Mouse (Mus musculus) lung, embryonic 15.5 days (tissue): Measurements from ENCODE around the gene Plekha5. TPM values are rescaled to one million over a fixed set of nuclear protein-coding genes. Genes with fewer than 3 reads are reported as not detected.
"Not testable (repeated sequence)": the region's sequence is repeated elsewhere in the genome, so short reads cannot be mapped to it uniquely, and the experiment has no call there.

ENCODE experiments used
- ATAC-seq: fragments of 200-750 bp; cut with Nextera tagmentation; 2 replicates; pipeline ENCODE4 v1.8.0; 2017; ENCODE audit warnings: moderate number of reproducible peaks, borderline replicate concordance; ENCODE audit not compliant: low FRiP score, low TSS enrichment; ENCODE audit errors: extremely low read depth
- H3K27ac ChIP-seq: fragments of 300-500 bp; sonication (generic); 2 replicates; pipeline ENCODE4 v1.5.1; 2015; ENCODE audit warnings: moderate library complexity, mild to moderate bottlenecking, inconsistent platforms
- H3K27me3 ChIP-seq: fragments of 300-500 bp; sonication (generic); 2 replicates; pipeline ENCODE4 v1.6.1; 2015; ENCODE audit warnings: inconsistent platforms
- H3K36me3 ChIP-seq: fragments of 300-500 bp; sonication (generic); 2 replicates; pipeline ENCODE4 v1.6.1; 2015; ENCODE audit warnings: inconsistent platforms
- H3K4me1 ChIP-seq: fragments of 300-500 bp; sonication (generic); 2 replicates; pipeline ENCODE4 v1.6.1; 2015; ENCODE audit warnings: inconsistent platforms
- H3K4me2 ChIP-seq: fragments of 300-500 bp; sonication (generic); 2 replicates; pipeline ENCODE4 v1.6.1; 2015; ENCODE audit warnings: inconsistent platforms, mild to moderate bottlenecking, moderate library complexity
- H3K4me3 ChIP-seq: fragments of 300-500 bp; sonication (generic); 2 replicates; pipeline ENCODE4 v1.5.1; 2015; ENCODE audit warnings: mild to moderate bottlenecking, inconsistent platforms
- H3K9ac ChIP-seq: fragments of 300-500 bp; sonication (generic); 2 replicates; pipeline ENCODE4 v1.6.1; 2015; ENCODE audit warnings: inconsistent platforms
- H3K9me3 ChIP-seq: fragments of 300-500 bp; sonication (generic); 2 replicates; pipeline ENCODE4 v1.6.1; 2016; ENCODE audit warnings: inconsistent platforms
- WGBS: fragments of 180-500 bp; shearing (Covaris S2); methylation state at CpG from one replicate; pipeline ENCODE4 v1.1.7; 2015; 5-methylcytosine and 5-hydroxymethylcytosine counted together
- polyA plus RNA-seq: library from polyadenylated mRNA; unstranded; fragments of >200 nt; fragmentation: Nextera tagmentation; extraction: Ambion mirVana; gene quantifications from 2 replicates; pipeline ENCODE4 v1.2.1, GENCODE M21; 2015

Gene Plekha5
- polyA plus RNA-seq, 1 experiment from 2014 or later, result 36.6 TPM

DNA sequence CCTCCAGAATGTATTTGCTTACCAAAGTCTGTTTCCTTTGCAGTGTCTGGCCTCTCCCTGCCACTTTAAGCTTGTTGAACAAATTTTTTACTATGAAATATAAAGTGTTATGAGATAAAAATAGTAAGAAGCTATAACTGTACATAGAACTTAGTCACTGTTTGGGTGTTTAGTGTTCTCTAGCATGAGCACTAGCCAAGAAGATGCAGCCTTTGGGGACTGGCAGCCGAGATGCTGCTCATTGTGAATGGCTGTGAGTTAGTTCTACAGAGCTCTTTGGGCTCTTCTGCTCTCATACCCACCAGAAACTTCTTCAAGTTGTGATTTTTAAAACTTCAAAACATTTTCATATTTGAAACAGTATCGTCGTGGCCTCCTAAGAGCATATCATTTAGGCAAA is 74.2 kb downstream of the Plekha5 start:
- H3K4me2 ChIP-seq, result no peak overlapping the region
- H3K4me1 ChIP-seq, result peaks cover 24% of the 10 kb centered on the region
- H3K36me3 ChIP-seq, result no peaks in the 10 kb centered on the region
- H3K4me3 ChIP-seq, result no peak overlapping the region
- WGBS, result 46% methylated on average over 3 of the region's 3 CpGs
- peak overlapping the region; percentile 67 for H3K27ac ChIP-seq
- ATAC-seq, result peak; percentile 41; the same call in 1 of the 2 replicates
- H3K27me3 ChIP-seq, result no peaks in the 10 kb centered on the region
- H3K9ac ChIP-seq, result no peak overlapping the region
- no peaks in the 10 kb centered on the region for H3K9me3 ChIP-seq

DNA sequence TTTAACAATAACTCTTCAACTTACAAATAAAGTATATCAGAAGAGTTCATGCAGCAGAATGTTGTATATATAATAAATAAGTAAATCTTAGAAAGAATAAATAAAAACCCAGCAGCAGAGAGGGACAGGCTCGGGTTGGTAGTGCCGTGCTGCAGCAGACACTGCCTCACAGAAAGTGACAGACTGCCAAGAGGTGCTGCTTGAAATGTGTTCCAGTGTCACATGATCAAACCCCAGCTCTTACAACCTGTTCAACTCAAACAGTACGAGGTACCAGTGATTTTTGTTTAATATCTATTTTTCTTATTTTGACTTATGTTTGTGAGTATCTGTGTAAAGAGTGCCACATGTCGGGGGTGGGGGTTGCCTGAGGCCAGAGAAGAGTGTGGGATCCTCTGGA is 75.1 kb downstream of the Plekha5 start:
- Histone ChIP-seq H3K9ac (no peak overlapping the region), H3K36me3 (no peaks in the 10 kb centered on the region), H3K27me3 (no peaks in the 10 kb centered on the region), H3K4me3 (no peak overlapping the region), H3K4me2 (no peak overlapping the region), H3K27ac (no peak overlapping the region), H3K4me1 (peaks cover 24% of the 10 kb centered on the region), H3K9me3 (no peaks in the 10 kb centered on the region)
- 43% methylated on average over 4 of the region's 4 CpGs for WGBS
- ATAC-seq, result no peak

DNA sequence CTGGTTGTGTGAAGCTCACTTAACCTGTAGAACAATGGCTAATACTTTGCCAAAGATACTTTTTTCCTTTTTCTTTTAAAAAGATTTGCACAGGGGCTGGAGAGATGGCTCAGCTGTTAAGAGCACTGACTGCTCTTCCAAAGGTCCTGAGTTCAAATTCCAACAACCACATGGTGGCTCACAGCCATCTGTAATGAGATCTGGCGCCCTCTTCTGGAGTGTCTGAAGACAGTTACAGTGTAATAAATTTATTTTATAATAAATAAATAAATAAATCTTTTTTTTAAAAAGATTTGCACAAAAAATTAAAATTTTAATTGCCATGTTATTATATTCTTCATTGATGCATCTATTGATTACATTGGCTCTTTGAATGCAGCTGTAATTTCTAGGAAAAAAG is 77.0 kb downstream of the Plekha5 start:
- H3K9me3 ChIP-seq, ATAC-seq: not testable (repeated sequence)
- WGBS, result 66% methylated on average over 1 of the region's 1 CpGs

DNA sequence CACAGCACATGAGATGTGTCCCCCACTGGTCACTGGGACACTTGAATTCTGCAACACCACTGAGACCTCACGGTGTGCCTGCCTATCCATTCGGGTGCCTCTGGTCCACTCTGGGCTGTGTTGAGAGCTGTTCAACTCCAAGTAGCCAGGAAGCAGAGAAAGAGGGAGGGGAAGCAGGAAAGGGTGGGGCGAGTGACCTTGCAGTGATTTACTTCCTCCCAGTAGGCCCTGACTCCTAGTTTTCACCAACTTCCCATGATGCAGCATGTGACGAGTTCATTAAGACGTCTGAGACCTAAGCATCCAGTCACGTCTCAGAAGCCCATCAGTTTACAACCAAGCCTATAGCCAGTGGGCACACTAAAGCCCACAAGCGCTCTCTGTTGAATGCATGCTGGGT is 78.0 kb downstream of the Plekha5 start:
- Histone ChIP-seq H3K36me3 (no peaks in the 10 kb centered on the region), H3K9me3 (no peaks in the 10 kb centered on the region), H3K4me2 (no peak overlapping the region), H3K27ac (no peak overlapping the region), H3K4me3 (no peak overlapping the region), H3K27me3 (no peaks in the 10 kb centered on the region), H3K4me1 (peaks cover 30% of the 10 kb centered on the region), H3K9ac (no peak overlapping the region)
- WGBS, result 77% methylated on average over 7 of the region's 7 CpGs
- no peak for ATAC-seq

More for the DNA sequence above, 77.0 kb downstream of the Plekha5 start:
- not testable (repeated sequence) for H3K36me3 ChIP-seq, H3K4me3 ChIP-seq, H3K27ac ChIP-seq, H3K4me2 ChIP-seq, H3K9ac ChIP-seq, H3K27me3 ChIP-seq
- peaks cover 27% of the 10 kb centered on the region for H3K4me1 ChIP-seq

DNA sequence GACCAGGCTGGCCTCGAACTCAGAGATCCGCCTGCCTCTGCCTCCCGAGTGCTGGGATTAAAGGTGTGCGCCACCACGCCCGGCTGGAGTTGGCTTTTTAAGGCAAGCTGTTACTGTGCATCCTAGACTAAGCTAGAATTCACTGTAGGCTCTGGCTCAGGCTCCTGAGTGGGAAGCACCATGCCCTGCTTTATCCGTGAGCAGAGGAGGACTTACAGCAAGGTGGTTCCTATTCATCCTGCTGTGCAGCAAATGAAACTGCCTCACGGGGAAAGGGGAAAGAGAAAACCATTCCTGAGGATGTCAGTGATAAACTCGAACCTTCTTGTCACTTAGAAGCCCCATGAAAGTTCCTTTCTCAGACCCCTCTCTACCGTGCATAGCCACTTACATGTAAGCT is 80.9 kb downstream of the Plekha5 start:
- H3K27me3 ChIP-seq, result no peaks in the 10 kb centered on the region
- ATAC-seq, result no peak
- no peaks in the 10 kb centered on the region for H3K9me3 ChIP-seq
- WGBS, result 83% methylated on average over 10 of the region's 10 CpGs
- no peaks in the 10 kb centered on the region for H3K36me3 ChIP-seq
- peaks cover 21% of the 10 kb centered on the region; the same call in 1 of the 2 replicates for H3K4me1 ChIP-seq
- H3K9ac ChIP-seq, result no peak overlapping the region
- no peak overlapping the region for H3K27ac ChIP-seq
- no peak overlapping the region for H3K4me3 ChIP-seq
- H3K4me2 ChIP-seq, result no peak overlapping the region

DNA sequence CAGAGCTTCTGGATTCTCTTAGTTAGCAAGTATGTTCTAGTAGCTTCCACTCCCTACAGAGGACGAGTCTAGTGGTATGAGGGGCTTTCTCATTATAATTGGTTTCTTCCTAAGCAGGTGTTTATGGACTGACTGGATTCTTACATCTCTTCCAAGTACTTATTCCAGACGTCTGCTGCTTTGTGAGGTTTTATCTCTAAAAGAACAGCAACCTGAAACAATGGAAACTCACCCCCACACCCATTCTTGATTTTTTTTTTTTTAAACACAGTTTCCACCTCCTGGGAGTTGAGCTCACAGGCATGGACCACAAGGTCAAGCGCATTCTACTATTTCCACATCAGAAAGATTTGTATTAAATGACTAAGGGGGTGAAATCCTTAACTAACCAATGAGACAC is 83.8 kb downstream of the Plekha5 start:
- Histone ChIP-seq H3K27me3 (no peaks in the 10 kb centered on the region), H3K9me3 (no peaks in the 10 kb centered on the region), H3K9ac (no peak overlapping the region), H3K27ac (no peak overlapping the region), H3K4me2 (no peak overlapping the region), H3K4me3 (no peak overlapping the region), H3K4me1 (peaks cover 21% of the 10 kb centered on the region; the same call in 1 of the 2 replicates), H3K36me3 (no peaks in the 10 kb centered on the region)
- 54% methylated on average over 3 of the region's 3 CpGs for WGBS
- ATAC-seq, result no peak

DNA sequence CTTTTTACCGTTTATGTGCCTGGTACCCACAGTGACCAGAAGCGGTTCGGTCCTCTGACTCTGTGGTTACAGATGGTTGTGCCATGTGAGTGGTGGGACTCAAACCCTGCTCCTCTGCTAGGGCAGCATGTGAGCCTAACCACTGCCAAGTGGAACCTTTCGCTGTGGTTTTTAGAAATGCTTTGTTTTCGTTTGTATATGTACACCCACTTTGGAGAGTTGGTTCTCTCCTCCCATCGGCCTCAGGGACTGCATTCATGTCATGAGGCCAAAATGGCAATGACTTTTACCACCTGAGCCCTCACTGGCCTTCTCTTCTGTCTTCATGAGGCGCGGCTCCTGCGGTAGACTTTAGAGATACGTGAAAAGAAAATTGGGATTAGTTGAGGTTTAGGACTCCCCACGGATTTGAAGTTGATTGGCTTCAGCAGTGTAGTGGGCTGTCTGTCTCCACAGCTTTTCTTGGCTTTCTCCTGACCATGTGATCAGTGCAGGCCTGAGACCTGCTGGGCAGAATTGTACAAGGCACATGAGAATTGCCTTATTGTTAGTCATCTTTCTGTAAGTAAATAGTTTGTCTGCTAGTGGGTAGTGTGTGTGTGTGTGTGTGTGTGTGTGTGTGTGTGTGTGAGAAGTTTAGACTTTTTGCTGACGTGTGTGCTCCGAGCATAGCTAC is 84.8 kb downstream of the Plekha5 start:
- no peak for ATAC-seq
- no peak overlapping the region for H3K4me3 ChIP-seq
- no peaks in the 10 kb centered on the region for H3K9me3 ChIP-seq
- no peaks in the 10 kb centered on the region for H3K27me3 ChIP-seq
- H3K4me1 ChIP-seq, result peaks cover 21% of the 10 kb centered on the region; the same call in 1 of the 2 replicates
- no peak overlapping the region; the same call in 1 of the 2 replicates for H3K27ac ChIP-seq
- no peaks in the 10 kb centered on the region for H3K36me3 ChIP-seq
- no peak overlapping the region for H3K4me2 ChIP-seq
- 78% methylated on average over 13 of the region's 13 CpGs for WGBS
- H3K9ac ChIP-seq, result no peak overlapping the region

DNA sequence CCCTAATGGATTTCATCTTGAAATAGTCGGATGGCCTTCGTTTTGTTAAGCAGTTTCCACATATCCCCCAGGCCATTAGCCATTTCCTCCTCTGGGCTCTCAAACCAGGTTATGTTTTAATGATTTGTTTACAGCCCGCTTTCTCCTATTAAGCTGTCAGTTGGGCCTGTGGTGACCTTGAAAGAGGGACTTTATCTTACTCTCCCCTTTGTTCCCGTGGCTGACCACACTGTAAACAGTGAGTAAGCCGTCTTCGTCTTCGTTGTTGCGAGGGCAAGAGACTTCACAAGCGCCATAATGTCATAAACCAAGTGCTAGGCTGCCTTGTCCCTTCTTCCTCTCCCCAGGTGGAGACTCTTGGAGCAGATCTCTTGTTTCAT is 85.3 kb downstream of the Plekha5 start:
- Histone ChIP-seq H3K4me2 (no peak overlapping the region), H3K9ac (no peak overlapping the region), H3K4me3 (no peak overlapping the region), H3K9me3 (no peaks in the 10 kb centered on the region), H3K4me1 (peaks cover 21% of the 10 kb centered on the region; the same call in 1 of the 2 replicates), H3K27ac (0 out of 2 replicates have a peak overlapping the region, but pooled peaks have one; percentile 10), H3K27me3 (no peaks in the 10 kb centered on the region), H3K36me3 (no peaks in the 10 kb centered on the region)
- no peak; the same call in 1 of the 2 replicates for ATAC-seq
- WGBS, result 41% methylated on average over 9 of the region's 9 CpGs

DNA sequence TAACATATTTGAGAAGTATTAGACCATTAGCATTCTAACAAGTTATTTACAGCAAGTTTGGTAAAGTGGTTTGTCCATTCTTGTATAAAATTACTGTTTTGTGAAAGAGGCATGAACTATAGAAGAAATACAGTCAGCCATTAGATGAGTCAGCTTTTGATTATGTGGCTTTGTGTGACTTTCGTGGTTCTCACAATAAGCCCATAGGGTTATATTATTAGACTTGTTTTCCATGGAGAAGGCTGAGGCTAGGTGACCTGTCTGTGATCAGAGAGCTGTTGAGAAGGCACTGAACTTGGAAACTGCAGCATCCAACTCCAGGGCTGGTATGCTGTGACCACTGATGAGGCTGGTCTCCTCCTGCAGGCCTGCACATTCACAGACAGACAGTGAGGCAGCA is 88.2 kb downstream of the Plekha5 start:
- no peaks in the 10 kb centered on the region for H3K9me3 ChIP-seq
- ATAC-seq, result no peak
- H3K4me1 ChIP-seq, result peaks cover 23% of the 10 kb centered on the region; the same call in 1 of the 2 replicates
- H3K4me2 ChIP-seq, result no peak overlapping the region
- H3K36me3 ChIP-seq, result no peaks in the 10 kb centered on the region
- H3K27me3 ChIP-seq, result no peaks in the 10 kb centered on the region
- no peak overlapping the region for H3K27ac ChIP-seq
- no peak overlapping the region for H3K4me3 ChIP-seq
- 87% methylated on average over 1 of the region's 1 CpGs for WGBS
- H3K9ac ChIP-seq, result no peak overlapping the region

DNA sequence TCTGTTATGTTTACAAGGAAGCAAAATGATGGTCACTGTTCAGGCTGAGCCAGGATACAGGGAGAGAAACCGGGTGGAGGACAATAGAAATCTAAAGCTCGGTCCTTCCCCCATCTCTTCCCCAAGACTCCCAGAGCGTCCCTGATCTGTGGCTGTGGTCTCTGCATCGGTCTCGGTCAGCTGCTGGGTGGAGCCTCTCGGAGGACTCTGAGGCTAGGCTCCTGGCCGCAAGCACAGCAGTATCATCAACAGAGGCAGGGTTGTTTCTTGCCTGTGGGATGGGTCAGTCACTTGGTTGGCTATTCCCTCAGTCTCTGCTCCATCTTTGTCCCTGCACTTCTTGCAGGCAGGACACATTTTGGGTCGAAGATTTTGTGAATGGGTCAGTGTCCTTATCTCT is 88.6 kb downstream of the Plekha5 start:
- no peaks in the 10 kb centered on the region for H3K36me3 ChIP-seq
- 0 out of 2 replicates have a peak, but pooled peaks have one; percentile 9 for ATAC-seq
- no peak overlapping the region for H3K4me3 ChIP-seq
- 59% methylated on average over 8 of the region's 8 CpGs for WGBS
- peaks cover 23% of the 10 kb centered on the region; the same call in 1 of the 2 replicates for H3K4me1 ChIP-seq
- no peaks in the 10 kb centered on the region for H3K9me3 ChIP-seq
- no peak overlapping the region for H3K4me2 ChIP-seq
- H3K9ac ChIP-seq, result no peak overlapping the region
- H3K27ac ChIP-seq, result no peak overlapping the region
- H3K27me3 ChIP-seq, result no peaks in the 10 kb centered on the region

DNA sequence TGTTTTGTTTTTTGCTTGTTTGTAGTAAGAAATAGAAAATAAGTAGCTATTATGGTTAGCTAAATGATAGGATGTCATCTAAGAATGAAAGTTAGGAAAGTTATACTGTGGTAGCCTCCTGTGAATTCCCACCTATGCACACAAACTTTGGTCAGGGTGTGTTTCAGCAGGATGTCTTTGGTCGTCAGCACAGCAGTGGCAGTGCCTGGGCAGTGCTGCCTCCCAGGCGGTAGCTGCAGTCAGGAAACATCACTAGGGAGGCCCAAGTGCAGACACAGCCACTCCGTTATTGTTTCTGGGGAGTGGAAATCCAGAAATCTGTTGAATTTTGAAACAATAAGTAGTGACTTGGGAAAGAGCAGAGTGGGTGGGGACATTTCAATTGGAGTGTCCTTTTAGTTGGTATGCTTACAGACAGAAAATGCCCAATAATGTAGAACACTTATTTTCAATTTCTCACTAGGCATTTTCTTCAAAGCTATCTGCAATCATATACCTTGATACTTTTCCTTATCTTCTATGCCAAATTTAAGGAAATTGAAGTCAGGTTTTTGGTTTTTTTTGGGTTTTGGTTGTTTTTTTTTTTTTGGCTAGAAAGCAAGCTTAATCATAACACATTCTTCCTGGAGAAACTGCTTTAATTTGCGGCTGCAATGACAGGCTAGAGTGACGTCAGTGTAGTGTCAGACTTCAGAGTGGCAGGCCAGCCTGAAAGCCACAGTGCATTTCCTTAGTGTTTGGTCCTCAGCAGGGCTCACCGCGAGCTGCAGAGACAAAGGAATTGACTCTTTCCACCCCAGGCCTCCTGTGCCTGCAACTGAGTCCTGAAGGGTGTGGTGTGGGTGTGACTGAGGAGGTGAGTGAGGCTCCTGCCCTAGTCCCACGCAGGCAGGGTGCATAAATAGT is 90.6 kb downstream of the Plekha5 start:
- Histone ChIP-seq H3K36me3 (no peaks in the 10 kb centered on the region), H3K27ac (no peak overlapping the region; the same call in none of the 2 replicates), H3K9ac (no peak overlapping the region), H3K4me3 (no peak overlapping the region), H3K27me3 (no peaks in the 10 kb centered on the region), H3K4me2 (no peak overlapping the region), H3K9me3 (no peaks in the 10 kb centered on the region), H3K4me1 (peaks cover 18% of the 10 kb centered on the region)
- 16% methylated on average over 8 of the region's 8 CpGs for WGBS
- no peak for ATAC-seq

DNA sequence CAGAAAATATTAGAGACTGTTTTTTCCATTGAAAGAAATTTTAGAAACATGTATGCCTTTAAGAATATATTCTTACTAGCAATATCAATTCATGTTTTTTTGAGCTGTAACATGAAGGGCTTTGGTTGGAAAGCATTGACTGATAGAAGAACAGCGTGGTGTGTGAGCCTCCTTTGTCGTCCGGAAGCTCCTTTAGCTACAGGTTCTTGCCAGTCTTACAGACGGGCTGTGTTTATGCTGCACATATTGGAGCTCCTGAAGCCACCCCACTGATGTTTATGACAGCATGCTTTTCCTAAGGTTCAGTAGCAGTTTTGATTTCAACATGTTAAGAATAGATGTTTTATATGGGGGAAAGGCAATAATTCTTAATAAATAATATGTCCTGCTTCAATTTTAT is 91.7 kb downstream of the Plekha5 start:
- H3K4me3 ChIP-seq, result no peak overlapping the region
- no peak overlapping the region for H3K4me2 ChIP-seq
- H3K27me3 ChIP-seq, result no peaks in the 10 kb centered on the region
- no peak overlapping the region for H3K9ac ChIP-seq
- H3K4me1 ChIP-seq, result peaks cover 24% of the 10 kb centered on the region
- no peak for ATAC-seq
- no peaks in the 10 kb centered on the region for H3K9me3 ChIP-seq
- no peak overlapping the region for H3K27ac ChIP-seq
- no peaks in the 10 kb centered on the region for H3K36me3 ChIP-seq
- 72% methylated on average over 4 of the region's 4 CpGs for whole genome bisulfite sequencing
